Mouse (Mus musculus) frontal cortex, postnatal 25 days (tissue): ENCODE results near the gene Hes7.
A peak's percentile ranks its signal among the peaks of the same experiment; 100 is the strongest.

ENCODE experiments used
- DNase-seq, 2 experiments: peaks; one replicate each; pipeline ENCODE4 v3.0.0; 2022; ENCODE audit warnings: low spot score in 2 of 2

Hes7 gene

GRCm38 (mm10) chr11:69149728-69150127, 29.5 kb downstream of the Hes7 start:
- DNase-seq = no peak

GRCm38 (mm10) chr11:69150444-69150843, 30.2 kb downstream of the Hes7 start:
- DNase-seq = peak; percentile 43 to 51

- DNase-seq = no peak
Measured at GRCm38 (mm10) chr11:69151004-69151403, 30.8 kb downstream of the Hes7 start.

- no peak for DNase-seq
Measured at GRCm38 (mm10) chr11:69153831-69154230, 33.6 kb downstream of the Hes7 start.

- DNase-seq = no peak
Measured at GRCm38 (mm10) chr11:69155351-69155750, 35.1 kb downstream of the Hes7 start.

- DNase-seq = no peak
Measured at GRCm38 (mm10) chr11:69156800-69157199, 36.6 kb downstream of the Hes7 start, which contains the start of gene Alox12b. Gene Alox12b (plus strand): TSS chr11:69156989.

- no peak for DNase-seq
Measured at GRCm38 (mm10) chr11:69169313-69169712, 49.1 kb downstream of the Hes7 start.

GRCm38 (mm10) chr11:69171626-69172025, 51.4 kb downstream of the Hes7 start:
- no peak for DNase-seq

GRCm38 (mm10) chr11:69172606-69173005, 52.4 kb downstream of the Hes7 start:
- DNase-seq = no peak
